Mouse (Mus musculus) stomach, embryonic 16.5 days (tissue): ENCODE measurements at regions not wholly inside any gene's neighbourhood (a gene's known extent, or its start where the extent isn't known, plus 50 kb on each side); places are given as distances from the start of the nearest gene placed in this dataset.
"Not testable (repeated sequence)": the region's sequence is repeated elsewhere in the genome, so short reads cannot be mapped to it uniquely, and the experiment has no call there.

Experiments
- ATAC-seq: fragments of 200-750 bp; cut with Nextera tagmentation; 2 replicates; pipeline ENCODE4 v1.8.0; 2017; ENCODE audit warnings: moderate number of reproducible peaks, moderate TSS enrichment; ENCODE audit not compliant: insufficient read depth, low FRiP score
- H3K27ac ChIP-seq: fragments of 300-500 bp; sonication (generic); 2 replicates; pipeline ENCODE4 v1.5.1; 2014; ENCODE audit warnings: low read length
- H3K27me3 ChIP-seq: fragments of 300-500 bp; sonication (generic); 2 replicates; pipeline ENCODE4 v1.6.1; 2014; ENCODE audit warnings: low read length, control low read depth, mixed read lengths; ENCODE audit not compliant: control insufficient read depth, insufficient read depth
- H3K36me3 ChIP-seq: fragments of 300-500 bp; sonication (generic); 2 replicates; pipeline ENCODE4 v1.6.1; 2014; ENCODE audit warnings: low read length; ENCODE audit not compliant: control insufficient read depth, insufficient read depth
- H3K4me1 ChIP-seq: fragments of 300-500 bp; sonication (generic); 2 replicates; pipeline ENCODE4 v1.6.1; 2014; ENCODE audit warnings: low read length, control low read depth, mixed read lengths; ENCODE audit not compliant: control insufficient read depth, insufficient read depth
- H3K4me2 ChIP-seq: fragments of 300-500 bp; sonication (generic); 2 replicates; pipeline ENCODE4 v1.6.1; 2014; ENCODE audit warnings: low read depth, low read length, mixed read lengths
- H3K4me3 ChIP-seq: fragments of 300-500 bp; sonication (generic); replicated peaks from 2 replicates; pipeline ENCODE4 v1.5.1; 2014; ENCODE audit warnings: mild to moderate bottlenecking, low read length
- H3K9ac ChIP-seq: fragments of 300-500 bp; sonication (generic); 2 replicates; pipeline ENCODE4 v1.6.1; 2014; ENCODE audit warnings: low read length
- H3K9me3 ChIP-seq: fragments of 300-500 bp; sonication (generic); replicated peaks from 2 replicates; pipeline ENCODE4 v1.6.1; 2016; ENCODE audit warnings: low read length, control low read depth; ENCODE audit not compliant: control insufficient read depth
- WGBS: fragments of 180-500 bp; shearing (Covaris S2); extraction: QIAGEN DNeasy Blood & Tissue Kit; methylation state at CpG from one replicate; pipeline ENCODE4 v1.1.7; 2014; 5-methylcytosine and 5-hydroxymethylcytosine counted together

DNA sequence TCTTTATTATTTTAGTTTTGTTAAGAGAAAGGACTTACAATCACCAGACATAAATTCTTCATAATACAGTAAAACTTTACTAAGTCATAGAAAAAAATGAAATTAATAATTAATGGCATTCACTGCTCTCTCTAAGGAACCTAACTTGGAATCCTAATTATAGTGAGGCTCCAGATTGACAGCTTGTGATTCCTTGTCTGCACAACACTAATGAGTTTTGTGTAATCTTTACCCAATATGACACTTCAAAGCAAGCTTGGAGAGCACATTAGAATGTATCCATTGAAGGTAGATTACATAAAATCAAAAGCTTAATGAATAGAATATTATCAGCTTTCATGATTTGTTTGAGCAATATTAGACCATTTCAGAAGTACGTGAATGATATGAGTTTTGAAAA, 1914.7 kb downstream of the Efna5 start:
- H3K4me2 ChIP-seq, result no peak overlapping the region
- no peaks in the 10 kb centered on the region for H3K27me3 ChIP-seq
- no peaks in the 10 kb centered on the region for H3K36me3 ChIP-seq
- ATAC-seq, result no peak
- 80% methylated on average over 1 of the region's 1 CpGs for WGBS
- no peak overlapping the region for H3K27ac ChIP-seq
- H3K9me3 ChIP-seq, result no peaks in the 10 kb centered on the region
- no peak overlapping the region for H3K9ac ChIP-seq
- H3K4me1 ChIP-seq, result no peaks in the 10 kb centered on the region
- no peak overlapping the region for H3K4me3 ChIP-seq

DNA sequence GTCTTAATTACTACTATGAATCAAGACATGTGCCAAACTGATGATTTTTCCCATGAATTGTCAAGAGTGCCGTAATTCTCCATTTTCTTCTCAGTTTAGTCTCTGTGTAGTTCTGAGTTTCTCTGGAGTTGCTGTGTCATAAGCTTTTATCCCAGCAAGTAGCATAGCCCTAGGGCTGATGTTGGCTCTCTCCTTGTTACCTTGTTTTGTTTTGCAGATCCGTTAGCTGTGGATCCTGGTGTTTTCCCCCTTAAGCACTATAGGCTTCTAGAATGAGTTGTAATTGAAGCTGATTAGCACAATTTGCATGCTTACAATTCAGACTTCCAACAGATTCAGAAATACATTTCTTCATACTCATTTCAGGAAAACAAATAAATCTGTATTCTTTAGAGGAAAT, 1915.5 kb downstream of the Efna5 start:
- Histone ChIP-seq H3K4me3 (no peak overlapping the region), H3K4me2 (no peak overlapping the region), H3K9me3 (no peaks in the 10 kb centered on the region), H3K9ac (no peak overlapping the region), H3K27me3 (no peaks in the 10 kb centered on the region), H3K36me3 (no peaks in the 10 kb centered on the region), H3K27ac (no peak overlapping the region), H3K4me1 (no peaks in the 10 kb centered on the region)
- no peak for ATAC-seq
- 72% methylated on average over 2 of the region's 2 CpGs for WGBS

GRCm38 (mm10) chr17:60951464-60951863, 1929.7 kb downstream of the Efna5 start:
- Histone ChIP-seq H3K9ac (no peak overlapping the region), H3K4me3 (no peak overlapping the region), H3K9me3 (no peaks in the 10 kb centered on the region), H3K4me1 (no peaks in the 10 kb centered on the region), H3K27me3 (no peaks in the 10 kb centered on the region), H3K4me2 (no peak overlapping the region), H3K27ac (no peak overlapping the region), H3K36me3 (no peaks in the 10 kb centered on the region)
- WGBS, result 29% methylated on average over 1 of the region's 1 CpGs
- no peak for ATAC-seq

GRCm38 (mm10) chr17:60937754-60938508, 1924.8 kb upstream of the Nudt12 start:
- peak; percentile 44; the same call in 1 of the 2 replicates for ATAC-seq
- no peaks in the 10 kb centered on the region for H3K9me3 ChIP-seq

DNA sequence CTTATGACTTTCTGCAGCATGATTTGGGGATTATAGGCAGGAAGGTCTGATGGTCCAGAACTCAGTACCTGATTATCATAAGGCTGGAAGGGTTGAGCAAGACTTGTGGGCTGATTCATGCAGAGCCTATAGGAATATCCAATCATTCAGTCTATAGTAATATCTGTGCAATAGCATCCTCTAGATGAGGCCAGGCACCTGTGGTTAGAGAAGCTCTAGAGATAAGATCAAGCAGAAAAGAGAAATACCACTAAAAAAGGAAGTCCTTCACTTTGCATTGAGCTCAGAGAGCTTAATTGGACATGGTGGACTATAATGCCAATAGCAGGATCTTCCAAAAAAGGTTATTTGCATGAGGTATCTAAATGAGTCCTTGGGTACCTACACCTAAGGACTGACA, 1921.1 kb upstream of the Nudt12 start:
- Histone ChIP-seq H3K4me3 (no peak overlapping the region), H3K27me3 (no peaks in the 10 kb centered on the region), H3K9me3 (no peaks in the 10 kb centered on the region), H3K9ac (no peak overlapping the region), H3K4me1 (no peaks in the 10 kb centered on the region), H3K27ac (no peak overlapping the region), H3K4me2 (no peak overlapping the region), H3K36me3 (no peaks in the 10 kb centered on the region)
- ATAC-seq, result no peak

More at GRCm38 (mm10) chr17:60937754-60938508, 1924.8 kb upstream of the Nudt12 start:
- Histone ChIP-seq H3K27me3 (no peaks in the 10 kb centered on the region), H3K4me2 (no peak overlapping the region), H3K27ac (no peak overlapping the region), H3K9ac (no peak overlapping the region), H3K36me3 (no peaks in the 10 kb centered on the region), H3K4me1 (no peaks in the 10 kb centered on the region), H3K4me3 (no peak overlapping the region)
- WGBS, result 53% methylated on average over 1 of the region's 1 CpGs

GRCm38 (mm10) chr17:60925822-60926383, 1912.7 kb upstream of the Nudt12 start:
- no peaks in the 10 kb centered on the region for H3K4me1 ChIP-seq
- no peak overlapping the region for H3K9ac ChIP-seq
- no peak overlapping the region for H3K4me3 ChIP-seq
- no peak overlapping the region for H3K4me2 ChIP-seq
- H3K27ac ChIP-seq, result no peak overlapping the region
- no peaks in the 10 kb centered on the region for H3K9me3 ChIP-seq
- no peak for ATAC-seq
- H3K36me3 ChIP-seq, result no peaks in the 10 kb centered on the region
- no peaks in the 10 kb centered on the region for H3K27me3 ChIP-seq
- 84% methylated on average over 13 of the region's 13 CpGs for WGBS

GRCm38 (mm10) chr17:60882721-60883120, 1869.5 kb upstream of the Nudt12 start:
- not testable (repeated sequence) for H3K9ac ChIP-seq, H3K9me3 ChIP-seq, H3K27ac ChIP-seq, H3K4me2 ChIP-seq, H3K27me3 ChIP-seq, ATAC-seq, H3K4me3 ChIP-seq, H3K4me1 ChIP-seq, H3K36me3 ChIP-seq
- 94% methylated on average over 1 of the region's 1 CpGs for WGBS

GRCm38 (mm10) chr17:60857445-60857844, 1844.3 kb upstream of the Nudt12 start:
- no peaks in the 10 kb centered on the region for H3K9me3 ChIP-seq
- no peaks in the 10 kb centered on the region for H3K27me3 ChIP-seq
- H3K4me3 ChIP-seq, result no peak overlapping the region
- H3K9ac ChIP-seq, result no peak overlapping the region
- no peak for ATAC-seq
- no peaks in the 10 kb centered on the region for H3K4me1 ChIP-seq
- H3K27ac ChIP-seq, result no peak overlapping the region
- 49% methylated on average over 3 of the region's 3 CpGs for WGBS
- H3K36me3 ChIP-seq, result no peaks in the 10 kb centered on the region
- H3K4me2 ChIP-seq, result no peak overlapping the region

- H3K27ac ChIP-seq, result no peak overlapping the region
- H3K4me2 ChIP-seq, result no peak overlapping the region
- H3K9me3 ChIP-seq, result no peaks in the 10 kb centered on the region
- 69% methylated on average over 3 of the region's 3 CpGs for WGBS
- no peak for ATAC-seq
- H3K9ac ChIP-seq, result no peak overlapping the region
- H3K4me1 ChIP-seq, result no peaks in the 10 kb centered on the region
- H3K36me3 ChIP-seq, result no peaks in the 10 kb centered on the region
- no peaks in the 10 kb centered on the region for H3K27me3 ChIP-seq
- no peak overlapping the region for H3K4me3 ChIP-seq
Observed at GRCm38 (mm10) chr17:60854659-60855058, 1841.5 kb upstream of the Nudt12 start.
